Mouse (Mus musculus) small intestine, adult 2 months (tissue): ENCODE results near the gene Rapgef2.

Source experiments
- CTCF ChIP-seq: fragments of 200-500 bp; IDR thresholded peaks from 2 replicates; pipeline ENCODE4 v1.5.1; 2012; ENCODE audit warnings: low read depth, mild to moderate bottlenecking, control low read depth, inconsistent platforms, low read length, moderate library complexity, mixed read lengths; ENCODE audit not compliant: insufficient replicate concordance, insufficient read length; ENCODE audit errors: extremely low read depth
- POLR2A ChIP-seq: fragments of 200-500 bp; IDR thresholded peaks from 2 replicates; pipeline ENCODE4 v1.6.1; 2012; ENCODE audit warnings: low read depth, mild to moderate bottlenecking, control low read depth, inconsistent platforms, low read length, moderate library complexity

GRCm38 (mm10) chr3:79205981-79206380 lies 80.3 kb downstream of the Rapgef2 start:
- TF ChIP-seq POLR2A = no peak
- TF ChIP-seq CTCF = no peak
